Mouse (Mus musculus): Measurements from ENCODE around the gene Cadm1.

DNA sequence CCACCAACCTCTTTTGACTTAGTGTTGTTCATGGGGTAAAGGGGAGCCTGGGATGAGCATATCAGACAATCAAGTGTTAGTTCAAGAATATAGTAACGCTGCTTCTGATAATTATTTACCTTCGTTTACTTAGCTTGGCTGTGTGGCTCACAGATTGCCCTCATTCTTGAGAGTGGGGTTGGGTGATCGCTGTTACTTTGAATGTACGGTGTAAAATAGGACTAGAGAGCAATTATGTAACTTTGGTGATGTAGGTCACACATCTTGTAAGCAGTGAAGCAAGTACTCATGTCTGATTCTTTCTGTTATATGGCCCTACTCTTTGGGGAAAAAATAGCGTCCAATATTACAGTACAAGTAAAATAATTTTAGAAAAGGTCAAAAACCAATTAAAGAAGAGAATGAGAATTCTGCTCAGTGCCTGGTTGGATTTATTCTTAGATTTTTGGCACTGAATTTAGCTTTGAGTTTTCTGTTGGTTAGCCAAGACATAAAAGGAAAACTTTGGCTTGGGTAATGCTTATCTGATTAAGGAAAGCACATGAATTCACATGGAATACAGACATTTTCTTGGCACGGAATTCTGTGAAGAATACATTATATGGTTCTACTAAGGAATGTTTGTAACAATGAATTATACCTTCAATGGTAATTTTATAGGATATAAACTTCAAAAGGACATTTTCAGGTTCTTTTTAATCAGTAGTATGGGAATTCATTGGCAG lies 129.6 kb downstream of the Cadm1 start:
- no peak for TF ChIP-seq CTCF (IDR thresholded peaks at IDR 0.05)
- no peak for TF ChIP-seq EP300 (IDR thresholded peaks at IDR 0.05)
